Mouse (Mus musculus) heart, embryonic 11.5 days (tissue): ENCODE measurements around the gene Opa1. TPM values are rescaled to one million over a fixed set of nuclear protein-coding genes. Genes with fewer than 3 reads are reported as not detected.

Experiments used
- ATAC-seq: fragments of 200-750 bp; cut with Nextera tagmentation; replicated peaks from 2 replicates; pipeline ENCODE4 v1.8.0; 2017; ENCODE audit warnings: moderate library complexity; ENCODE audit not compliant: insufficient number of reproducible peaks, low FRiP score, low TSS enrichment
- H3K27ac ChIP-seq: fragments of 300-500 bp; sonication (generic); 2 replicates; pipeline ENCODE4 v1.5.1; 2014; ENCODE audit warnings: mild to moderate bottlenecking, low read depth, low read length
- H3K27me3 ChIP-seq: fragments of 300-500 bp; sonication (generic); 2 replicates; pipeline ENCODE4 v1.6.1; 2014; ENCODE audit warnings: mild to moderate bottlenecking, low read length, mixed read lengths; ENCODE audit not compliant: control insufficient read depth, insufficient read depth
- H3K36me3 ChIP-seq: fragments of 300-500 bp; sonication (generic); 2 replicates; pipeline ENCODE4 v1.6.1; 2014; ENCODE audit warnings: mild to moderate bottlenecking, low read length, moderate library complexity, mixed read lengths; ENCODE audit not compliant: control insufficient read depth, insufficient read depth
- H3K4me1 ChIP-seq: fragments of 300-500 bp; sonication (generic); 2 replicates; pipeline ENCODE4 v1.6.1; 2014; ENCODE audit warnings: low read length; ENCODE audit not compliant: control insufficient read depth, insufficient read depth
- H3K4me2 ChIP-seq: fragments of 300-500 bp; sonication (generic); 2 replicates; pipeline ENCODE4 v1.6.1; 2014; ENCODE audit warnings: mild to moderate bottlenecking, moderate library complexity
- H3K4me3 ChIP-seq: fragments of 300-500 bp; sonication (generic); 2 replicates; pipeline ENCODE4 v1.5.1; 2014; ENCODE audit warnings: low read depth, low read length
- H3K9ac ChIP-seq: fragments of 300-500 bp; sonication (generic); 2 replicates; pipeline ENCODE4 v1.6.1; 2014; ENCODE audit warnings: mild to moderate bottlenecking, low read depth, low read length, moderate library complexity
- H3K9me3 ChIP-seq: fragments of 300-500 bp; sonication (generic); replicated peaks from 2 replicates; pipeline ENCODE4 v1.6.1; 2016; ENCODE audit warnings: low read length; ENCODE audit not compliant: control insufficient read depth
- WGBS: fragments of 180-500 bp; shearing (Covaris S2); extraction: QIAGEN DNeasy Blood & Tissue Kit; methylation state at CpG from one replicate; pipeline ENCODE4 v1.1.7; 2014; ENCODE audit not compliant: insufficient replicate concordance; 5-methylcytosine and 5-hydroxymethylcytosine counted together
- polyA plus RNA-seq: library from polyadenylated mRNA; unstranded; fragments of >200 nt; fragmentation: Nextera tagmentation; extraction: Ambion mirVana; gene quantifications from 2 replicates; pipeline ENCODE4 v1.2.1, GENCODE M21; 2014

Opa1 gene
- polyA plus RNA-seq, 1 experiment from 2014 or later: 44.1 TPM

GRCm38 (mm10) chr16:29657650-29658548 lies 78.8 kb downstream of the Opa1 start:
- H3K27ac ChIP-seq: no peak overlapping the region
- 23% methylated on average over 18 of the region's 18 CpGs for WGBS
- no peaks in the 10 kb centered on the region for H3K36me3 ChIP-seq
- no peaks in the 10 kb centered on the region for H3K4me1 ChIP-seq
- H3K27me3 ChIP-seq: no peaks in the 10 kb centered on the region
- ATAC-seq: no peak
- 0 out of 2 replicates have a peak overlapping the region, but pooled peaks have one; percentile 34 for H3K9ac ChIP-seq
- peak overlapping the region; percentile 34 for H3K4me3 ChIP-seq
- H3K9me3 ChIP-seq: no peaks in the 10 kb centered on the region
- H3K4me2 ChIP-seq: peak overlapping the region; percentile 64

GRCm38 (mm10) chr16:29659101-29659810 lies 80.1 kb downstream of the Opa1 start:
- Histone ChIP-seq H3K27ac (no peak overlapping the region), H3K4me3 (no peak overlapping the region), H3K9me3 (no peaks in the 10 kb centered on the region), H3K27me3 (no peaks in the 10 kb centered on the region), H3K4me2 (no peak overlapping the region), H3K36me3 (no peaks in the 10 kb centered on the region), H3K9ac (no peak overlapping the region), H3K4me1 (peaks cover under 1% of the 10 kb centered on the region; the same call in 1 of the 2 replicates)
- no peak for ATAC-seq
- WGBS: 83% methylated on average over 13 of the region's 13 CpGs

- Histone ChIP-seq H3K4me3 (no peak overlapping the region), H3K4me2 (no peak overlapping the region), H3K9ac (no peak overlapping the region), H3K27me3 (no peaks in the 10 kb centered on the region), H3K9me3 (no peaks in the 10 kb centered on the region), H3K36me3 (no peaks in the 10 kb centered on the region), H3K4me1 (peaks cover 4% of the 10 kb centered on the region; the same call in 1 of the 2 replicates), H3K27ac (no peak overlapping the region)
- 70% methylated on average over 6 of the region's 6 CpGs for WGBS
- ATAC-seq: no peak
Observed at GRCm38 (mm10) chr16:29663042-29663758, 84.1 kb downstream of the Opa1 start.

DNA sequence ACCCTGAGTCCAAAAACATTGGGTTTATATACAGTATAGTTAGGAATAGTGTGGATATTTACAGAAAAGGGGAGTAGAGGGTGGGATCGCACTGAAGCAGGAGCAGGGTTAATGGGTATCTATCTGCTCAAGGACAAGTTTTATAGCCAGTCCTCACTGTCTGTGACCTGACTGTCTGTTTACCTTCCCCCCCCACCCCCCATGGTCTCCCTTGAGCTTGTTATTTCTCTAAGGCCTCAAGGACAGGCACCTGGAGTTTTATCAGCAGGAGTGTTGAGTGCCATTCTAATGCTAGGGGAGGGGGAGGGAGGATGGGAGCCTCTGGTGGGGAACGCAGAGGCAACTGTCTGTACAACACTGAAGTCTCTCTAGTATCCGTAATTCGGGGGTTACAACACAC lies 85.3 kb downstream of the Opa1 start:
- no peaks in the 10 kb centered on the region for H3K27me3 ChIP-seq
- H3K9me3 ChIP-seq: no peaks in the 10 kb centered on the region
- H3K4me2 ChIP-seq: no peak overlapping the region
- WGBS: 24% methylated on average over 4 of the region's 4 CpGs
- H3K4me1 ChIP-seq: peaks cover 4% of the 10 kb centered on the region; the same call in 1 of the 2 replicates
- ATAC-seq: no peak
- H3K27ac ChIP-seq: no peak overlapping the region
- H3K4me3 ChIP-seq: no peak overlapping the region
- H3K36me3 ChIP-seq: no peaks in the 10 kb centered on the region
- H3K9ac ChIP-seq: no peak overlapping the region

DNA sequence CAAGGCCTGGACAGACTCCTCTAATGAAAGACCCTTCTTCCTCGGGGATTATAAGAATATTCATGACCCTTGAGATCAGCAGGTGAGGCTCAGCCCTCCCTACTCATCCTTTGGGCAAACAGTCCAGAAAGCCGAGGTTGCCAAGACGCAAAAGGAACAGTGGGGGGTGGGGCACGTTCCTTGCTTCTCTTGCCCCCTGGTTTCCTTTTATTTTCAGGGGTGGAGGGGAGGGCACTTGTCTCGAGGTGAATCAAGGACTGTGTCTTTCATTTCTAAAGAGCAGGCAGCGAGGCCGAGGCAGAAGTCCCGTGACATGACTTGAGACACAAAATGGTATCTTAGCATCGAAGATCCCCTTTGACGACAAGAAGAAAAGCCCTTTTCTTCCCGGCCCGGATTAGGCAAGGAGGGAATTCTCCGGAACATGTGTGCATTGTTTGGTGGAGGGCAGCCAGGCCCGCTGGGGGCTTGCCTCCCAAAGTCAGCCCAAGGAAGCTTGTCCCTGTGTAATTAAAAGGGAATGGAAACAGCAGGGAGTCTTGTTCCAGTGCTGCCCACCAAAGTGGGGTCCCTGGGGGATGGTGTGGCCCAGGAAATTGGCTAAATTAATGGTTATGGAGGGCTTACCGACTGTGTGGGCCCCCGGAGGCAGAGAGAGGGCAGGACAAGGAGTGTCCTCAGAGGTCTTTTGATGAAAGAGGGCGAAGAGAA lies 88.0 kb downstream of the Opa1 start:
- no peak for ATAC-seq
- no peak overlapping the region for H3K4me2 ChIP-seq
- H3K9me3 ChIP-seq: no peaks in the 10 kb centered on the region
- no peaks in the 10 kb centered on the region for H3K27me3 ChIP-seq
- no peak overlapping the region for H3K9ac ChIP-seq
- H3K4me1 ChIP-seq: peaks cover 4% of the 10 kb centered on the region; the same call in 1 of the 2 replicates
- H3K4me3 ChIP-seq: no peak overlapping the region
- no peaks in the 10 kb centered on the region for H3K36me3 ChIP-seq
- H3K27ac ChIP-seq: no peak overlapping the region
- 40% methylated on average over 17 of the region's 17 CpGs for WGBS

DNA sequence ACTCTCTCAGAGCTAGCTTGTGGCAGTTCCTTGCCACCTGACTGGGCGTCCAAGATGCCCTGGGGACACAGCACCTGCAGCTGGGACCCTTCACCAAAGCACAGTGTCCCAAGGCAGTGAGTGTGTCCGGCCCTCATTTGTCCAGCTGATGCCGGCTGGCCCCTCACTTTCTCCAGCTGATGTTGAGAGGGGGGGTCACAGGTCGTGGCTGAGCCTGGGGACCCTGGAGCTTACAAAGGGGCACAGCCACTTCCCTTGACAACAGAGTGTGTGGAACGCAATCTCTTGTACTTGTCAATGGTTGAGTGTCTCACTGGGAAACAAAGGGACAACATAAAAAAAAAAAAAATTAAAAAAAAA lies 88.5 kb downstream of the Opa1 start:
- no peak for ATAC-seq
- H3K9me3 ChIP-seq: no peaks in the 10 kb centered on the region
- no peak overlapping the region for H3K9ac ChIP-seq
- no peaks in the 10 kb centered on the region for H3K36me3 ChIP-seq
- no peak overlapping the region for H3K4me3 ChIP-seq
- H3K27ac ChIP-seq: no peak overlapping the region
- H3K4me2 ChIP-seq: no peak overlapping the region
- H3K27me3 ChIP-seq: no peaks in the 10 kb centered on the region
- H3K4me1 ChIP-seq: peaks cover 4% of the 10 kb centered on the region; the same call in 1 of the 2 replicates
- whole genome bisulfite sequencing: 44% methylated on average over 5 of the region's 5 CpGs

DNA sequence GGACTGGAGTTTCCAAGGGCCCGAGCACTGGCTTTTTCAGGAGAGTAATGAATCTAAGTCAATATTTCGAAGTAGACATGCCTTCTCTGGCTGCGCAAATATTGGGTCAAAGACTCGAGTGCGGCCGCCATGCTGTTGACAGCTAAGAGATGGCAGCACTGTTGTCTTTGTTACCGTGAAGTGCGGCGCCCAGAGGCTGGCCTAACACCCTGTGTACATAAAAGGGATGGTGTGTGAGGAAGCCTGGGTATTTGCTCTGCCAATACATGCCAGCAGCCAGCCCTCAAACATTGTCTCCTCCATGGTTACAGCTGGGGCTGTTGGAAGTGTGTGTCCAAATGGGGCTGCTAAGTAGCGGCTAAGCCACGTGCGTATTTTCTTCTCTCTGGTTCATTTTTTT lies 89.3 kb downstream of the Opa1 start:
- WGBS: 86% methylated on average over 12 of the region's 12 CpGs
- H3K4me2 ChIP-seq: no peak overlapping the region
- H3K9ac ChIP-seq: no peak overlapping the region
- H3K4me3 ChIP-seq: no peak overlapping the region
- H3K36me3 ChIP-seq: no peaks in the 10 kb centered on the region
- no peak overlapping the region for H3K27ac ChIP-seq
- peaks cover 4% of the 10 kb centered on the region; the same call in 1 of the 2 replicates for H3K4me1 ChIP-seq
- ATAC-seq: no peak
- no peaks in the 10 kb centered on the region for H3K27me3 ChIP-seq
- H3K9me3 ChIP-seq: no peaks in the 10 kb centered on the region

GRCm38 (mm10) chr16:29670806-29671205 lies 91.7 kb downstream of the Opa1 start:
- Histone ChIP-seq H3K27ac (no peak overlapping the region), H3K27me3 (no peaks in the 10 kb centered on the region), H3K9ac (no peak overlapping the region), H3K4me3 (no peak overlapping the region), H3K9me3 (no peaks in the 10 kb centered on the region), H3K4me2 (no peak overlapping the region), H3K4me1 (no peaks in the 10 kb centered on the region), H3K36me3 (no peaks in the 10 kb centered on the region)
- WGBS: 92% methylated on average over 3 of the region's 3 CpGs
- ATAC-seq: no peak
